ENCODE assay signal across 8 mouse cellular contexts in genomic region chr9:78527301-78527761, GRCm38 (mm10). TPM values are rescaled to one million over a fixed set of nuclear protein-coding genes. Genes with fewer than 3 reads are reported as not detected.
DNase-seq lines count a peak whose midpoint lies in the region; ATAC-seq and TF ChIP-seq lines count a peak whose summit lies in the region.

No protein-coding gene starts in this region.

- H3K4me3 ChIP-seq in embryonic facial prominence, embryonic 11.5 days (ENCODE audit: low read depth, low read length): peak overlapping the region; percentile 31
- peak overlapping the region; percentile 25; the same call in 1 of the 2 replicates for H3K4me3 ChIP-seq in kidney, adult 2 months (ENCODE audit: insufficient read depth, low read depth, low read length)

- no peaks in the 10 kb centered on the region for H3K9me3 ChIP-seq in embryonic facial prominence, embryonic 11.5 days (replicated peaks; ENCODE audit: control insufficient read depth, low read length)

- peak; percentile 68 for DNase-seq in layer of hippocampus, adult 11-12 months (ENCODE audit: low spot score)
- DNase-seq in layer of hippocampus, adult 9-10 months (ENCODE audit: low spot score): no peak
- DNase-seq in embryonic facial prominence, embryonic 11.5 days (ENCODE audit: low spot score): peak; percentile 89
- DNase-seq in heart, adult 18-20 months: peak; percentile 87 to 90
- peak; percentile 89 for DNase-seq in kidney, adult 2 months
- DNase-seq in liver: peak; percentile 82
- DNase-seq in monocyte, adult 2 months (ENCODE audit: low read depth in 1 of 2, low spot score in 2 of 2): peak; percentile 74 to 82
- peak; percentile 47 to 69 for DNase-seq in spleen, postnatal 14 days (ENCODE audit: low spot score in 2 of 2)

- peak overlapping the region; percentile 48 for H3K9ac ChIP-seq in embryonic facial prominence, embryonic 11.5 days (replicated peaks; ENCODE audit: low read length)

- no peaks in the 10 kb centered on the region for H3K36me3 ChIP-seq in embryonic facial prominence, embryonic 11.5 days (replicated peaks; ENCODE audit: control insufficient read depth, insufficient read depth, low read depth, low read length)
- no peaks in the 10 kb centered on the region for H3K36me3 ChIP-seq in kidney, adult 2 months (ENCODE audit: control insufficient read depth, insufficient read depth, low read length)

- no peaks in the 10 kb centered on the region for H3K4me1 ChIP-seq in embryonic facial prominence, embryonic 11.5 days (ENCODE audit: control insufficient read depth, insufficient read depth, low read length)
- H3K4me1 ChIP-seq in kidney, adult 2 months (ENCODE audit: control insufficient read depth, insufficient read depth, low read length): peaks cover 18% of the 10 kb centered on the region

- peak; percentile 39; the same call in 1 of the 2 replicates for ATAC-seq in embryonic facial prominence, embryonic 11.5 days (replicated peaks; ENCODE audit: insufficient number of reproducible peaks, low FRiP score, low TSS enrichment, low read depth)

- under 1% methylated on average over 24 of the region's 24 CpGs for WGBS in embryonic facial prominence, embryonic 11.5 days
- under 1% methylated on average over 24 of the region's 24 CpGs for WGBS in kidney, adult 2 months

- peak; percentile 72 for TF ChIP-seq CTCF in kidney, adult 2 months (conservative IDR thresholded peaks at IDR 0.05; ENCODE audit: insufficient read depth, insufficient read length, low read depth, low read length)

- H3K27ac ChIP-seq in embryonic facial prominence, embryonic 11.5 days (replicated peaks; ENCODE audit: low read depth, low read length): peak overlapping the region; percentile 30; the same call in 1 of the 2 replicates
- peak overlapping the region; percentile 66 for H3K27ac ChIP-seq in kidney, adult 2 months (ENCODE audit: insufficient read depth, low read depth, low read length)

- H3K27me3 ChIP-seq in embryonic facial prominence, embryonic 11.5 days (ENCODE audit: control insufficient read depth, insufficient read depth, low read length): no peaks in the 10 kb centered on the region
- H3K27me3 ChIP-seq in kidney, adult 2 months (replicated peaks; ENCODE audit: control insufficient read depth, insufficient read depth, low read length): no peaks in the 10 kb centered on the region

- H3K4me2 ChIP-seq in embryonic facial prominence, embryonic 11.5 days (ENCODE audit: low read depth, low read length): peak overlapping the region; percentile 57

- TF ChIP-seq POLR2A in kidney, adult 2 months (IDR thresholded peaks at IDR 0.05; ENCODE audit: low read depth, low read length): no peak

RNA-seq across cellular contexts. Expression of gene Eef1a1, which starts 38.4 kb away (rescaled TPM):
- 5,291 and 5,417 TPM in 2 replicates for polyA plus RNA-seq in embryonic facial prominence, embryonic 11.5 days (2014; fragmentation: Nextera tagmentation; extraction: Ambion mirVana)
- 1,000 to 10,000 TPM in 1 of 2 experiments, 100 to 1,000 TPM in 1; 994 to 1,266 TPM for total RNA-seq in heart, adult 18-20 months (2021)
- 4,503 and 4,540 TPM in 2 replicates for polyA plus RNA-seq in kidney, adult 2 months (2012; rRNA removed)
